Mouse (Mus musculus) heart, embryonic 16.5 days (tissue): ENCODE results near the gene Cldn34b3. TPM values are rescaled to one million over a fixed set of nuclear protein-coding genes. Genes with fewer than 3 reads are reported as not detected.
"Not testable (repeated sequence)": the region's sequence is repeated elsewhere in the genome, so short reads cannot be mapped to it uniquely, and the experiment has no call there.

ENCODE experiments used
- ATAC-seq: fragments of 200-750 bp; cut with Nextera tagmentation; replicated peaks from 2 replicates; pipeline ENCODE4 v1.8.0; 2017; ENCODE audit warnings: moderate number of reproducible peaks; ENCODE audit not compliant: insufficient read depth, low FRiP score; ENCODE audit errors: extremely low read depth
- H3K27ac ChIP-seq: fragments of 300-500 bp; sonication (generic); 2 replicates; pipeline ENCODE4 v1.5.1; 2014; ENCODE audit warnings: mild to moderate bottlenecking, low read length, control low read depth, moderate library complexity
- H3K27me3 ChIP-seq: fragments of 300-500 bp; sonication (generic); 2 replicates; pipeline ENCODE4 v1.6.1; 2014; ENCODE audit warnings: low read length, mixed read lengths; ENCODE audit not compliant: control insufficient read depth, insufficient read depth
- H3K36me3 ChIP-seq: fragments of 300-500 bp; sonication (generic); 2 replicates; pipeline ENCODE4 v1.6.1; 2014; ENCODE audit not compliant: control insufficient read depth, insufficient read depth
- H3K4me1 ChIP-seq: fragments of 300-500 bp; sonication (generic); 2 replicates; pipeline ENCODE4 v1.6.1; 2014; ENCODE audit warnings: low read length, mixed read lengths; ENCODE audit not compliant: control insufficient read depth, insufficient read depth
- H3K4me2 ChIP-seq: fragments of 300-500 bp; sonication (generic); 2 replicates; pipeline ENCODE4 v1.6.1; 2014; ENCODE audit warnings: low read depth, mild to moderate bottlenecking, control low read depth, low read length
- H3K4me3 ChIP-seq: fragments of 300-500 bp; sonication (generic); 2 replicates; pipeline ENCODE4 v1.5.1; 2014; ENCODE audit warnings: mild to moderate bottlenecking, control low read depth, low read length
- H3K9ac ChIP-seq: fragments of 300-500 bp; sonication (generic); 2 replicates; pipeline ENCODE4 v1.6.1; 2014; ENCODE audit warnings: low read length, control low read depth
- H3K9me3 ChIP-seq: fragments of 300-500 bp; sonication (generic); replicated peaks from 2 replicates; pipeline ENCODE4 v1.6.1; 2016; ENCODE audit warnings: low read length; ENCODE audit not compliant: control insufficient read depth
- WGBS: fragments of 180-500 bp; shearing (Covaris S2); extraction: QIAGEN DNeasy Blood & Tissue Kit; methylation state at CpG from one replicate; pipeline ENCODE4 v1.1.7; 2014; 5-methylcytosine and 5-hydroxymethylcytosine counted together
- polyA plus RNA-seq: library from polyadenylated mRNA; unstranded; fragments of >200 nt; fragmentation: Nextera tagmentation; extraction: Ambion mirVana; gene quantifications from 2 replicates; pipeline ENCODE4 v1.2.1, GENCODE M21; 2015

Gene Cldn34b3
- not detected in 2 replicates for polyA plus RNA-seq

GRCm38 (mm10) chrX:76264004-76264403 lies at the start of gene Cldn34b3:
Gene Cldn34b3 (plus strand): TSS chrX:76264304.
- H3K4me3 ChIP-seq, H3K4me1 ChIP-seq, ATAC-seq, H3K27me3 ChIP-seq, H3K27ac ChIP-seq, H3K9ac ChIP-seq, H3K36me3 ChIP-seq, H3K9me3 ChIP-seq, H3K4me2 ChIP-seq: not testable (repeated sequence)
- WGBS: 83% methylated on average over 1 of the region's 1 CpGs

Other genes starting within 250 kb of the Cldn34b3 start
- not detected in 2 replicates for gene Cldn34b4, start 129.0 kb downstream of the Cldn34b3 start, polyA plus RNA-seq